Mouse (Mus musculus) hindbrain, embryonic 16.5 days (tissue): ENCODE results near the gene Mthfd1. TPM values are rescaled to one million over a fixed set of nuclear protein-coding genes. Genes with fewer than 3 reads are reported as not detected.

ENCODE experiments used
- ATAC-seq: fragments of 200-750 bp; cut with Nextera tagmentation; 2 replicates; pipeline ENCODE4 v1.8.0; 2017; ENCODE audit warnings: moderate TSS enrichment, moderate library complexity
- H3K27ac ChIP-seq: fragments of 300-500 bp; sonication (generic); 2 replicates; pipeline ENCODE4 v1.5.1; 2014; ENCODE audit warnings: low read depth, mild to moderate bottlenecking, control low read depth, low read length, moderate library complexity
- H3K27me3 ChIP-seq: fragments of 300-500 bp; sonication (generic); replicated peaks from 2 replicates; pipeline ENCODE4 v1.6.1; 2014; ENCODE audit warnings: low read length; ENCODE audit not compliant: control insufficient read depth, insufficient read depth
- H3K36me3 ChIP-seq: fragments of 300-500 bp; sonication (generic); 2 replicates; pipeline ENCODE4 v1.6.1; 2014; ENCODE audit warnings: mild to moderate bottlenecking, low read length, moderate library complexity, mixed read lengths; ENCODE audit not compliant: control insufficient read depth, insufficient read depth
- H3K4me1 ChIP-seq: fragments of 300-500 bp; sonication (generic); 2 replicates; pipeline ENCODE4 v1.6.1; 2014; ENCODE audit warnings: low read depth, low read length; ENCODE audit not compliant: control insufficient read depth, insufficient read depth
- H3K4me2 ChIP-seq: fragments of 300-500 bp; sonication (generic); 2 replicates; pipeline ENCODE4 v1.6.1; 2014; ENCODE audit warnings: mild to moderate bottlenecking, low read length, control low read depth, moderate library complexity
- H3K4me3 ChIP-seq: fragments of 300-500 bp; sonication (generic); 2 replicates; pipeline ENCODE4 v1.5.1; 2014; ENCODE audit warnings: mild to moderate bottlenecking, low read length, control low read depth, moderate library complexity
- H3K9ac ChIP-seq: fragments of 300-500 bp; sonication (generic); 2 replicates; pipeline ENCODE4 v1.6.1; 2014; ENCODE audit warnings: low read depth, mild to moderate bottlenecking, control low read depth, low read length, moderate library complexity
- H3K9me3 ChIP-seq: fragments of 300-500 bp; sonication (generic); 2 replicates; pipeline ENCODE4 v1.6.1; 2014; ENCODE audit warnings: mild to moderate bottlenecking, low read length, moderate library complexity; ENCODE audit not compliant: control insufficient read depth
- WGBS: fragments of 180-500 bp; shearing (Covaris S2); extraction: QIAGEN DNeasy Blood & Tissue Kit; methylation state at CpG from one replicate; pipeline ENCODE4 v1.1.7; 2014; 5-methylcytosine and 5-hydroxymethylcytosine counted together
- polyA plus RNA-seq: library from polyadenylated mRNA; unstranded; fragments of >200 nt; fragmentation: Nextera tagmentation; extraction: Ambion mirVana; gene quantifications from 2 replicates; pipeline ENCODE4 v1.2.1, GENCODE M21; 2015

Mthfd1 gene
- polyA plus RNA-seq, 1 experiment from 2014 or later = 37.8 TPM

DNA sequence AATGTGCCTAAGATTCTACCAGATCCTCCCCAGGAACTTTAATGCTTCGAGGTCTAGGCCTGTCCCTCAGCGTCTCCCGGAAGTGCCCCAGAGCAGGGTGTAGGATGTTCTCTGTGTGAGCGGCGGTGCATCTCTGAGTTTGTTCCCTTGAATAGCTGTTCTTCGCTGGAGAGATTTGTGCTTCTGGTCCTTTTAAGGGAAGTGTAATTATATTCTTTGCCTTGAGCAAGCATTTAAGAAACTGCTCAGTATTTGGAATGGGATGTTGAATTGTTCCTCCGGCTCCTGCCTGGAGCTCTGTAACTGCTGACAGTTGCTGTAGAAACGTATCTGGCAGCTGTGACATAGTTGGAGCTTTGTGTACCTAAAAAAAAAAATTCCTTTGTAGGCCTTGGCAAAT lies 32.9 kb downstream of the Mthfd1 start:
- peaks cover 7% of the 10 kb centered on the region; the same call in 1 of the 2 replicates for H3K36me3 ChIP-seq
- WGBS = 26% methylated on average over 8 of the region's 8 CpGs
- H3K4me3 ChIP-seq = no peak overlapping the region
- H3K4me1 ChIP-seq = peaks cover 6% of the 10 kb centered on the region
- peak overlapping the region; percentile 58 for H3K27ac ChIP-seq
- H3K9me3 ChIP-seq = no peaks in the 10 kb centered on the region
- no peak overlapping the region for H3K4me2 ChIP-seq
- H3K9ac ChIP-seq = no peak overlapping the region
- peak; percentile 57; the same call in 1 of the 2 replicates for ATAC-seq
- no peaks in the 10 kb centered on the region for H3K27me3 ChIP-seq

DNA sequence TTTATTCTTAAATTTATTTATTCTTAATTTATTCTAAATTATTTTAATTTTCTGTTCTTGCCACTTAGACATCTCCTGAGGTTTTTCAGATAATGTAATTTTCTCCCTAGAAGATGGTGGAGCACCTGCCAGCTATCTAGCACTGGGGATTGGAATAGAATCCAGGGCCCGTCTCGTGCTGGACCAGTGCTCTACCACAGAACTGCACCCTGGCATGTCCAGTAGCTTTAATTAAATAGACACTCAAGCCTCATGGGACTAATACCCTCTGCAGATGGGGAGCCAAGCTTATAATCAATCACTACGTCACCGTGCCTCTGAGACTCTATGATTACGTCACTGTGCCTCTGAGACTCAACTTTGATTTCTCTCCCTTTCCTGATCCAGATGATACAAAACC lies 33.4 kb downstream of the Mthfd1 start:
- H3K27ac ChIP-seq = peak overlapping the region; percentile 30; the same call in 1 of the 2 replicates
- no peak overlapping the region for H3K9ac ChIP-seq
- H3K4me3 ChIP-seq = no peak overlapping the region
- no peak overlapping the region for H3K4me2 ChIP-seq
- H3K27me3 ChIP-seq = no peaks in the 10 kb centered on the region
- no peaks in the 10 kb centered on the region for H3K9me3 ChIP-seq
- H3K36me3 ChIP-seq = peaks cover 4% of the 10 kb centered on the region; the same call in 1 of the 2 replicates
- H3K4me1 ChIP-seq = peaks cover 6% of the 10 kb centered on the region
- 34% methylated on average over 5 of the region's 5 CpGs for WGBS
- peak; percentile 29; the same call in 1 of the 2 replicates for ATAC-seq

DNA sequence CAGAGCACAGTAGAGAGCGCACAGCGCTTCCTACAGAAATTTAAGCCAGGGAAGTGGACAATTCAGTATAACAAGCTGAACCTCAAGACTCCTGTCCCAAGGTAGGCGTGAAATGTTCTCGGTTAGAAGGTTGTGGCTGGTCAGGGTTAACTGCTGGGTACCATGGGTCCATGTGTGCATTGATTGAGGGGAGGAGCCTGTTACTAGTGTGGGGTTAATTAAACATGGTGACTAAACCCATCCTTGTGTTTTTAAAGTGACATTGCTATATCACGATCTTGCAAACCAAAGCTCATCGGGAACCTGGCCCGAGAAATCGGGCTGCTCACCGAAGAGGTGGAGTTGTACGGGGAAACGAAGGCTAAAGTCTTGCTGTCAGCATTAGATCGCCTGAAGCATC lies 34.3 kb downstream of the Mthfd1 start:
- no peak overlapping the region for H3K9ac ChIP-seq
- WGBS = 87% methylated on average over 12 of the region's 12 CpGs
- no peaks in the 10 kb centered on the region for H3K27me3 ChIP-seq
- no peak overlapping the region for H3K4me2 ChIP-seq
- H3K36me3 ChIP-seq = peaks cover 4% of the 10 kb centered on the region; the same call in 1 of the 2 replicates
- no peak for ATAC-seq
- no peak overlapping the region for H3K4me3 ChIP-seq
- H3K27ac ChIP-seq = no peak overlapping the region
- peaks cover 6% of the 10 kb centered on the region for H3K4me1 ChIP-seq
- no peaks in the 10 kb centered on the region for H3K9me3 ChIP-seq

DNA sequence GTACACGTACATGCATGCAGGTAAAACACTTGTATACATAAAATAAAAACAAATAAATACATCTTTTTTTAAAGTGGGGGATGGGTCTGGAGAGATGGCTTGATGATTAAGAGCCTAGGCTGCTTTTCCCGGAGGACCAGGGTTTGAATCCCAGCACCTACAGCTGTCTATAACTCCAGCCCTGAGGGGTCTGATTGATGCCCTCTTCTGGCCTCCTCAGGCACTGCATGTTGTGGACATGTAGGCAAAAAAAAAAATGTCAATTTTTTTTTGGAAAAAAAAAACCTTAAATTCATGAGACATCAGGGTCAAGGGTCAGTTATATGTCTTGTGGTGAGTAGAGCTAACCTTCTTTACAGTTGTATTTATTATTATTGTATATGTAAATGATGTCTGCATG lies 35.2 kb downstream of the Mthfd1 start:
- no peaks in the 10 kb centered on the region for H3K9me3 ChIP-seq
- no peak overlapping the region for H3K4me3 ChIP-seq
- no peaks in the 10 kb centered on the region for H3K27me3 ChIP-seq
- 92% methylated on average over 2 of the region's 2 CpGs for WGBS
- H3K4me2 ChIP-seq = no peak overlapping the region
- H3K36me3 ChIP-seq = peaks cover 4% of the 10 kb centered on the region; the same call in 1 of the 2 replicates
- H3K27ac ChIP-seq = no peak overlapping the region
- no peak overlapping the region for H3K9ac ChIP-seq
- no peak for ATAC-seq
- H3K4me1 ChIP-seq = peaks cover 6% of the 10 kb centered on the region

DNA sequence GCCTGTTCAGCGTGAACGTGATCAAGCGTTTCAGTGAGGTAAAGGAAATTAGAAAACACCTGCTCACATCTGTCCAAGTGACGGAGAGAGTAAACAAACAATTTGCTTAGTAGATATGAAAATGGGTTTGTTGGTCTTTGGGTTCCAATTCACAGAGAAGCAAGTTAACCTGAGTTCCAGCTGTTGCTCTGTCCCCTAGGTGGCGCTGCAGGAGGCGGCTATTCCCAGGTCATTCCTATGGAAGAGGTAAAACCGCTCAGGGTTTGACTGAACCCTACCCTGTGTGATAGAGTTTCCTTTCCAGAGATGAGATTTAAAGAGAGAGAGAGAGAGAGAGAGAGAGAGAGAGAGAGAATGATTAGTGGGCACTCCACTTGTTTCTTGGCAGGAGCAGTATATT lies 38.1 kb downstream of the Mthfd1 start:
- WGBS = 62% methylated on average over 7 of the region's 7 CpGs
- no peak overlapping the region for H3K4me2 ChIP-seq
- H3K9ac ChIP-seq = no peak overlapping the region
- H3K4me3 ChIP-seq = no peak overlapping the region
- H3K4me1 ChIP-seq = peaks cover 3% of the 10 kb centered on the region; the same call in 1 of the 2 replicates
- H3K36me3 ChIP-seq = peaks cover 10% of the 10 kb centered on the region; the same call in 1 of the 2 replicates
- no peaks in the 10 kb centered on the region for H3K9me3 ChIP-seq
- no peak for ATAC-seq
- H3K27me3 ChIP-seq = no peaks in the 10 kb centered on the region
- H3K27ac ChIP-seq = no peak overlapping the region

DNA sequence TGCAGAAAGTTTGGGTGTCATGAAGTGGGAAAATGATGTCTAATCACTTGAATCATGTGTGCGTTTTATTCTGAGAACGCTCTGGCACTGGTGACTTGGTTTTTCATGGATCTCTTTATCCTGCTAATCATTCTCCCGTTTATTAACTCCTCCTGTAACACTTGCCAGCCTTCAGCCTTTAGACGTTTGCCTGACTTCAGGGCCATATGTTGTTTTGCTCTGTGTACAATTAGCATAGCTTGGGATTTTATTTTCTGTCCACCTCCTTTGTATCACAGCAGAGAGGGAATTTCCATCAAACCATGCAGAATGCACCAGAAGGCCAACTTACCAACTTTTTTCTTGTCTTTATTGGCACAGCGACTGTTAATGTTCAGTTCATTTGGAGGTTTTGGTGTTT lies 42.7 kb downstream of the Mthfd1 start:
- Histone ChIP-seq H3K36me3 (peaks cover 5% of the 10 kb centered on the region; the same call in 1 of the 2 replicates), H3K27ac (no peak overlapping the region), H3K4me3 (no peak overlapping the region), H3K4me2 (no peak overlapping the region), H3K27me3 (no peaks in the 10 kb centered on the region), H3K9ac (no peak overlapping the region), H3K4me1 (no peaks in the 10 kb centered on the region), H3K9me3 (no peaks in the 10 kb centered on the region)
- ATAC-seq = no peak
- 75% methylated on average over 5 of the region's 5 CpGs for WGBS

DNA sequence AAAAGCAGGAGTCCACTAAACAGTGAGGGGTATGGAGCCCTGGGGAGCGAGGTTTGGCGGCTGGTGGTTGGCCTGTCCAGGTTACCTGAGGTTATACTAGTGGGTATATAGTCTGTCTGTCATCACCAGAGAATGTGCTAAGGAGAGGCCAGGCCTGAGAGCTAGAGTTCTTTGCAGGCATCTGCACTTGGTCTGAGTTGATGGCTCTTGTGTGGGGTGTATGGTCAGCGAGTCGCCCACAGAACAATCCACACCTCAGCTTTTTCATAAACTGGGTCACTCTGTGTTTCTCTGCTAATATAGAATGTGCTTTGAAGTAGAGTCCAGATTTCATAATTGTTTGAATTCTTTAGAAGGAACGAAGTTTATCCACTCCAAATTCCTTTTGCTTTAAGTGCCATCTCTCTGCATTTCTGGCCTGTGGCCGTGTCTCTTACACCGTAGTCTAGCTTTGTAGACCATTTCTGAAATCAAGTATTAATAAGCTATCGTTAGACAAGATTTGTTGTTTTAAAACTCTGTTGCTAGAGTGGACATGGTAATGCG lies 44.3 kb downstream of the Mthfd1 start:
- Histone ChIP-seq H3K4me1 (peaks cover 4% of the 10 kb centered on the region; the same call in 1 of the 2 replicates), H3K9me3 (no peaks in the 10 kb centered on the region), H3K27ac (no peak overlapping the region), H3K4me2 (no peak overlapping the region), H3K27me3 (no peaks in the 10 kb centered on the region), H3K4me3 (no peak overlapping the region), H3K36me3 (peaks cover 5% of the 10 kb centered on the region; the same call in 1 of the 2 replicates), H3K9ac (no peak overlapping the region)
- WGBS = 96% methylated on average over 9 of the region's 9 CpGs
- no peak for ATAC-seq

DNA sequence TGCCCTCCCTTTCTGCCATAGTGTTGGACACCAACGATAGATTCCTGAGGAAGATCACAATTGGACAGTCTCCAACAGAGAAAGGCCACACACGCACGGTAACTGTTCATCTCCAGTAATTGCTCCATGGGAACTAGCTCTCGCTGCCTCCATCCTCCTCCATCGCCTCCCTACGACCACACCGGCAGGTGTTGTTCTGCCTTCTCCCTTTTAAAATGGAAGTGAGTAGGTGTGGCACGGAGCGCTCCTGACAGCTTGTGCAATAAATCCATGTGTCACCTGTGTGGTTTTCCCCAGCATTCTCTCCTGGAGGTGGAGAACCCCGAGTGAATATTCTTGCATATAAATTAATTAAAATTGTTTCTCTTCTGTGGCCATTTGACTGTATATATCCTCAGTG lies 45.3 kb downstream of the Mthfd1 start:
- WGBS = 85% methylated on average over 10 of the region's 10 CpGs
- Histone ChIP-seq H3K27me3 (no peaks in the 10 kb centered on the region), H3K4me1 (peaks cover 4% of the 10 kb centered on the region; the same call in 1 of the 2 replicates), H3K4me2 (no peak overlapping the region), H3K4me3 (no peak overlapping the region), H3K9me3 (no peaks in the 10 kb centered on the region), H3K27ac (no peak overlapping the region), H3K9ac (no peak overlapping the region), H3K36me3 (peaks cover 5% of the 10 kb centered on the region; the same call in 1 of the 2 replicates)
- ATAC-seq = no peak

DNA sequence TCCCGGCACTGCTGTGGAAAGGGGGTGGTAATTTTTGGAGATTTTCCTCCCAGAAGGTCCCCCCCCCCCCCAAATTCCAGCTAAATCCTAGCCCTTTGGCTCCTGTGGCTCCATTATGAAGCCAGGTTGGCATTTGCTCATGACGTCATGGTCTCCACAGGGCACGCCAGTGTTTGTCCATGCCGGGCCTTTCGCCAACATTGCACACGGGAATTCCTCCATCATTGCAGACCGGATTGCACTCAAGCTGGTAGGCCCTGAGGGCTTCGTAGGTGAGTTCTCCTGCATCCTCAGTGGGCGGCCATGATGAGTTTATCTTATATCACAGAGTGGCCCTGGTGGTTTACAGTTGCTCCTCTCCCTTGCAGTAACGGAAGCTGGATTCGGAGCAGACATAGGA lies 48.4 kb downstream of the Mthfd1 start:
- H3K9me3 ChIP-seq = no peaks in the 10 kb centered on the region
- no peaks in the 10 kb centered on the region for H3K27me3 ChIP-seq
- 80% methylated on average over 11 of the region's 11 CpGs for WGBS
- 0 out of 2 replicates have a peak overlapping the region, but pooled peaks have one; percentile 13 for H3K27ac ChIP-seq
- no peak for ATAC-seq
- peaks cover 4% of the 10 kb centered on the region for H3K4me1 ChIP-seq
- H3K9ac ChIP-seq = no peak overlapping the region
- H3K4me2 ChIP-seq = no peak overlapping the region
- H3K36me3 ChIP-seq = no peaks in the 10 kb centered on the region
- H3K4me3 ChIP-seq = no peak overlapping the region
